Mouse (Mus musculus) MEL (cell line): ENCODE results near the gene Efna2. TPM values are rescaled to one million over a fixed set of nuclear protein-coding genes. Genes with fewer than 3 reads are reported as not detected.

Experiments
- DNase-seq: peaks from one replicate; pipeline ENCODE4 v3.0.0; 2011; ENCODE audit warnings: low read depth, low spot score
- H3K27ac ChIP-seq: 2 replicates; pipeline ENCODE4 v1.5.1; 2012; ENCODE audit warnings: low read depth, mild to moderate bottlenecking, control low read depth, low read length, moderate library complexity; ENCODE audit not compliant: control insufficient read depth
- H3K27me3 ChIP-seq, 2 experiments: fragments of 150-350 bp in 1 of 2; sonication (generic) in 1 of 2; 2 replicates each; pipeline ENCODE4 v1.6.1; 2012; ENCODE audit warnings: low read length in 2 of 2, mild to moderate bottlenecking in 2 of 2, improper control_type of control experiment in 1 of 2, moderate library complexity in 1 of 2; ENCODE audit not compliant: insufficient read depth in 2 of 2, control insufficient read depth in 1 of 2
- H3K36me3 ChIP-seq, 2 experiments: 2 replicates each; pipeline ENCODE4 v1.6.1; 2012 to 2014; ENCODE audit warnings: low read length in 2 of 2, improper control_type of control experiment in 1 of 2, inconsistent platforms in 1 of 2, mild to moderate bottlenecking in 1 of 2; ENCODE audit not compliant: insufficient read depth in 2 of 2, control insufficient read depth in 1 of 2
- H3K4me1 ChIP-seq, 2 experiments: fragments of 150-350 bp in 1 of 2; sonication (generic) in 1 of 2; 2 replicates each; pipeline ENCODE4 v1.6.1; 2012; ENCODE audit warnings: low read length in 2 of 2, improper control_type of control experiment in 1 of 2, mild to moderate bottlenecking in 1 of 2; ENCODE audit not compliant: insufficient read depth in 2 of 2, control insufficient read depth in 1 of 2
- H3K4me3 ChIP-seq, 2 experiments: fragments of 150-350 bp in 1 of 2; sonication (generic) in 1 of 2; 2 replicates each; pipeline ENCODE4 v1.5.1; 2012; ENCODE audit warnings: low read depth in 2 of 2, low read length in 2 of 2, mild to moderate bottlenecking in 2 of 2, moderate library complexity in 2 of 2, control low read depth in 1 of 2, improper control_type of control experiment in 1 of 2; ENCODE audit not compliant: control insufficient read depth in 1 of 2, insufficient read depth in 1 of 2
- H3K79me2 ChIP-seq: 2 replicates; pipeline ENCODE4 v1.6.1; 2012; ENCODE audit warnings: mild to moderate bottlenecking, low read length, moderate library complexity; ENCODE audit not compliant: control insufficient read depth, poor library complexity, insufficient read depth
- H3K9ac ChIP-seq: 2 replicates; pipeline ENCODE4 v1.6.1; 2012; ENCODE audit warnings: low read depth, mild to moderate bottlenecking, control low read depth, low read length, moderate library complexity; ENCODE audit not compliant: control insufficient read depth, poor library complexity, severe bottlenecking
- H3K9me3 ChIP-seq: fragments of 150-350 bp; sonication (generic); replicated peaks from 2 replicates; pipeline ENCODE4 v1.6.1; 2012; ENCODE audit warnings: mild to moderate bottlenecking, low read length, improper control_type of control experiment, moderate library complexity; ENCODE audit not compliant: insufficient read depth
- CHD1 ChIP-seq: IDR thresholded peaks from 2 replicates; pipeline ENCODE4 v1.6.1; 2012; ENCODE audit warnings: low read depth, mild to moderate bottlenecking, inconsistent platforms, low read length, improper control_type of control experiment
- CHD2 ChIP-seq: IDR thresholded peaks from 2 replicates; pipeline ENCODE4 v1.6.1; 2011; ENCODE audit warnings: low read length, improper control_type of control experiment
- E2F4 ChIP-seq: IDR thresholded peaks from 2 replicates; pipeline ENCODE4 v1.6.1; 2011; ENCODE audit warnings: low read depth, low read length, improper control_type of control experiment, borderline replicate concordance
- ELF1 ChIP-seq: IDR thresholded peaks from 2 replicates; pipeline ENCODE4 v1.6.1; 2014; ENCODE audit warnings: low read depth, mild to moderate bottlenecking, inconsistent platforms, low read length, improper control_type of control experiment, moderate library complexity
- EP300 ChIP-seq, 2 experiments: IDR thresholded peaks; 2 replicates each; pipeline ENCODE4 v1.6.1; 2011; ENCODE audit warnings: improper control_type of control experiment in 2 of 2, low read length in 2 of 2, low read depth in 1 of 2, mild to moderate bottlenecking in 1 of 2
- GABPA ChIP-seq: IDR thresholded peaks from 2 replicates; pipeline ENCODE4 v1.6.1; 2012; ENCODE audit warnings: low read depth, mild to moderate bottlenecking, inconsistent platforms, low read length, improper control_type of control experiment, moderate library complexity
- JUND ChIP-seq: IDR thresholded peaks from 2 replicates; pipeline ENCODE4 v1.6.1; 2011; ENCODE audit warnings: low read depth, mild to moderate bottlenecking, improper control_type of control experiment, low read length
- MAX ChIP-seq: IDR thresholded peaks from 2 replicates; pipeline ENCODE4 v1.6.1; 2011; ENCODE audit warnings: low read length, improper control_type of control experiment
- MXI1 ChIP-seq: IDR thresholded peaks from 2 replicates; pipeline ENCODE4 v1.6.1; 2011; ENCODE audit warnings: mild to moderate bottlenecking, low read depth, low read length, improper control_type of control experiment
- MYB ChIP-seq: IDR thresholded peaks from 2 replicates; pipeline ENCODE4 v1.6.1; 2011; ENCODE audit warnings: mild to moderate bottlenecking, low read depth, low read length, improper control_type of control experiment
- POLR2A ChIP-seq, 2 experiments: IDR thresholded peaks; 2 replicates each; pipeline ENCODE4 v1.6.1; 2011 to 2012; ENCODE audit warnings: low read length in 2 of 2, mild to moderate bottlenecking in 2 of 2, control low read depth in 1 of 2, improper control_type of control experiment in 1 of 2, low read depth in 1 of 2, moderate library complexity in 1 of 2; ENCODE audit not compliant: control insufficient read depth in 1 of 2, insufficient read depth in 1 of 2, poor library complexity in 1 of 2
- RCOR1 ChIP-seq: IDR thresholded peaks from 2 replicates; pipeline ENCODE4 v1.6.1; 2012; ENCODE audit warnings: low read depth, mild to moderate bottlenecking, inconsistent platforms, low read length, improper control_type of control experiment
- SMC3 ChIP-seq: IDR thresholded peaks from 2 replicates; pipeline ENCODE4 v1.6.1; 2011; ENCODE audit warnings: low read depth, low read length, improper control_type of control experiment
- TBP ChIP-seq: IDR thresholded peaks from 2 replicates; pipeline ENCODE4 v1.8.0; 2011; ENCODE audit warnings: low read depth, low read length, improper control_type of control experiment
- TCF12 ChIP-seq: IDR thresholded peaks from 2 replicates; pipeline ENCODE4 v1.6.1; 2014; ENCODE audit warnings: low read depth, mild to moderate bottlenecking, inconsistent platforms, low read length, improper control_type of control experiment, moderate library complexity
- UBTF ChIP-seq: IDR thresholded peaks from 2 replicates; pipeline ENCODE4 v1.6.1; 2012; ENCODE audit warnings: low read depth, mild to moderate bottlenecking, inconsistent platforms, low read length, improper control_type of control experiment, moderate library complexity, borderline replicate concordance; ENCODE audit not compliant: insufficient read depth
- USF1 ChIP-seq: IDR thresholded peaks from 2 replicates; pipeline ENCODE4 v1.6.1; 2014; ENCODE audit warnings: low read depth, mild to moderate bottlenecking, inconsistent platforms, low read length, improper control_type of control experiment, moderate library complexity
- USF2 ChIP-seq, 2 experiments: IDR thresholded peaks; 2 replicates each; pipeline ENCODE4 v1.6.1; 2011 to 2012; ENCODE audit warnings: improper control_type of control experiment in 2 of 2, low read length in 2 of 2, borderline replicate concordance in 1 of 2, inconsistent platforms in 1 of 2, low read depth in 1 of 2, mild to moderate bottlenecking in 1 of 2; ENCODE audit not compliant: insufficient read depth in 1 of 2
- ZC3H11A ChIP-seq: IDR thresholded peaks from 2 replicates; pipeline ENCODE4 v1.6.1; 2012; ENCODE audit warnings: low read depth, mild to moderate bottlenecking, inconsistent platforms, low read length, improper control_type of control experiment
- polyA plus RNA-seq, 2 experiments: library from polyadenylated mRNA; stranded (reverse) in 1 of 2; unstranded in 1 of 2; fragments of >175 nt in 1 of 2; fragments of >200 nt in 1 of 2; gene quantifications; 2 replicates each; pipeline versions ENCODE4 v1.2.1 to v1.2.4; 2012; ENCODE audit warnings: low replicate concordance in 2 of 2, low read depth in 1 of 2; ENCODE audit not compliant: insufficient read length in 2 of 2, insufficient read depth in 1 of 2, missing spikeins in 1 of 2
- total RNA-seq: library from RNA; depleted of rRNA; stranded (reverse); fragments of 300-350 nt; gene quantifications from 2 replicates; pipeline ENCODE4 v1.2.3, GENCODE M21; 2012

Gene Efna2
- total and polyA plus RNA-seq, 3 experiments, result 0.12 to 2.8 TPM; not detected in 1

GRCm38 (mm10) chr10:80168038-80168661 is 11.1 kb upstream of the Efna2 start (continued):
- TF ChIP-seq E2F4, result no peak
- TF ChIP-seq POLR2A (IDR thresholded peaks at IDR 0.05; ENCODE audit: control insufficient read depth in 1 of 2, insufficient read depth in 1 of 2, low read depth in 1 of 2, low read length in 2 of 2, poor library complexity in 1 of 2), result peak; percentile 11 to 43; a peak in 2 of 4 replicates
- TF ChIP-seq MYB, result no peak
- TF ChIP-seq TCF12, result no peak; the same call in 1 of the 2 replicates

- DNase-seq, result no peak
- Histone ChIP-seq H3K4me3 (peak overlapping the region in 1 of 2 experiments; percentile 67; a peak in 2 of 4 replicates), H3K27ac (peak overlapping the region; percentile 90; the same call in 1 of the 2 replicates), H3K79me2 (peaks cover 12% of the 10 kb centered on the region; the same call in 1 of the 2 replicates), H3K9me3 (no peaks in the 10 kb centered on the region), H3K9ac (peak overlapping the region; percentile 92), H3K36me3 (peaks cover 0 to 16% of the 10 kb centered on the region in 2 experiments; a peak in 2 of 4 replicates), H3K27me3 (no peaks in the 10 kb centered on the region), H3K4me1 (peaks cover 4 to 21% of the 10 kb centered on the region in 2 experiments; a peak in 3 of 4 replicates)
- TF ChIP-seq SMC3 (no peak), EP300 (IDR thresholded peaks at IDR 0.05; ENCODE audit: low read depth in 1 of 2, low read length in 2 of 2) (no peak), USF2 (IDR thresholded peaks at IDR 0.05; ENCODE audit: borderline replicate concordance in 1 of 2, insufficient read depth in 1 of 2, low read depth in 1 of 2, low read length in 2 of 2) (no peak), TBP (no peak), USF1 (no peak), MXI1 (no peak), GABPA (no peak), MAX (no peak), UBTF (no peak), MYB (no peak), CHD1 (no peak), ZC3H11A (no peak), ELF1 (no peak), CHD2 (no peak), RCOR1 (no peak), JUND (no peak), POLR2A (IDR thresholded peaks at IDR 0.05; ENCODE audit: control insufficient read depth in 1 of 2, insufficient read depth in 1 of 2, low read depth in 1 of 2, low read length in 2 of 2, poor library complexity in 1 of 2) (no peak)
Observed at GRCm38 (mm10) chr10:80169070-80169469, 10.2 kb upstream of the Efna2 start.
